Mouse (Mus musculus) kidney, adult 2 months (tissue): ENCODE data around the gene Spred1. TPM values are rescaled to one million over a fixed set of nuclear protein-coding genes. Genes with fewer than 3 reads are reported as not detected.
"Not testable (repeated sequence)": the region's sequence is repeated elsewhere in the genome, so short reads cannot be mapped to it uniquely, and the experiment has no call there.

Source experiments
- DNase-seq: peaks from one replicate; pipeline ENCODE4 v3.0.0; 2021
- H3K27ac ChIP-seq: fragments of 200-500 bp; 2 replicates; pipeline ENCODE4 v1.5.1; 2012; ENCODE audit warnings: low read depth, low read length, control low read depth, inconsistent platforms; ENCODE audit not compliant: insufficient read depth
- H3K27me3 ChIP-seq: fragments of 200-500 bp; replicated peaks from 2 replicates; pipeline ENCODE4 v1.6.1; 2012; ENCODE audit warnings: mild to moderate bottlenecking, moderate library complexity, low read length, inconsistent platforms; ENCODE audit not compliant: control insufficient read depth, insufficient read depth
- H3K36me3 ChIP-seq: fragments of 200-500 bp; 2 replicates; pipeline ENCODE4 v1.6.1; 2012; ENCODE audit warnings: mild to moderate bottlenecking, moderate library complexity, low read length, inconsistent platforms; ENCODE audit not compliant: control insufficient read depth, insufficient read depth
- H3K4me1 ChIP-seq: fragments of 200-500 bp; 2 replicates; pipeline ENCODE4 v1.6.1; 2011; ENCODE audit warnings: low read length; ENCODE audit not compliant: control insufficient read depth, insufficient read depth
- H3K4me3 ChIP-seq: fragments of 200-500 bp; 2 replicates; pipeline ENCODE4 v1.5.1; 2011; ENCODE audit warnings: mild to moderate bottlenecking, low read depth, low read length, control low read depth; ENCODE audit not compliant: insufficient read depth
- CTCF ChIP-seq: fragments of 200-500 bp; conservative IDR thresholded peaks from 2 replicates; pipeline ENCODE4 v1.5.1; 2011; ENCODE audit warnings: low read depth, mild to moderate bottlenecking, control low read depth, low read length, moderate library complexity, mixed read lengths; ENCODE audit not compliant: insufficient read depth, insufficient read length
- POLR2A ChIP-seq: fragments of 200-500 bp; IDR thresholded peaks from one replicate; pipeline ENCODE4 v1.6.1; 2011; ENCODE audit warnings: low read depth, low read length, control low read depth
- whole genome bisulfite sequencing: fragments of 180-500 bp; shearing (Covaris S2); methylation state at CpG from one replicate; pipeline ENCODE4 v1.1.7; 2018; 5-methylcytosine and 5-hydroxymethylcytosine counted together
- polyA plus RNA-seq: library from polyadenylated mRNA; depleted of rRNA; stranded (reverse); fragments of >200 nt; gene quantifications from 2 replicates; pipeline ENCODE4 v1.2.3, GENCODE M21; 2012

Spred1 gene
- polyA plus RNA-seq, 1 experiment = 5.2 TPM

- DNase-seq = peak; percentile 60
- WGBS = 39% methylated on average over 2 of the region's 2 CpGs
- TF ChIP-seq POLR2A (no peak), CTCF (no peak)
Observed at GRCm38 (mm10) chr2:117129156-117129555, 8.0 kb downstream of the Spred1 start.

GRCm38 (mm10) chr2:117131041-117131440 lies 9.9 kb downstream of the Spred1 start:
- not testable (repeated sequence) for H3K36me3 ChIP-seq, H3K27me3 ChIP-seq, DNase-seq, H3K4me3 ChIP-seq, H3K27ac ChIP-seq
- peaks cover 14% of the 10 kb centered on the region for H3K4me1 ChIP-seq
- WGBS = 93% methylated on average over 7 of the region's 7 CpGs

More at GRCm38 (mm10) chr2:117129156-117129555, 8.0 kb downstream of the Spred1 start:
- H3K27ac ChIP-seq = no peak overlapping the region
- no peaks in the 10 kb centered on the region for H3K27me3 ChIP-seq
- no peak overlapping the region for H3K4me3 ChIP-seq
- no peaks in the 10 kb centered on the region for H3K36me3 ChIP-seq
- H3K4me1 ChIP-seq = peaks cover 11% of the 10 kb centered on the region

- Histone ChIP-seq H3K4me3 (no peak overlapping the region), H3K27ac (no peak overlapping the region), H3K36me3 (no peaks in the 10 kb centered on the region), H3K4me1 (peaks cover 14% of the 10 kb centered on the region), H3K27me3 (no peaks in the 10 kb centered on the region)
- no peak for DNase-seq
- TF ChIP-seq POLR2A (no peak), CTCF (no peak)
- WGBS = 55% methylated on average over 1 of the region's 1 CpGs
Observed at GRCm38 (mm10) chr2:117131910-117132309, 10.7 kb downstream of the Spred1 start.

- H3K27ac ChIP-seq = no peak overlapping the region
- DNase-seq = no peak
- H3K27me3 ChIP-seq = no peaks in the 10 kb centered on the region
- WGBS = 85% methylated on average over 2 of the region's 2 CpGs
- TF ChIP-seq POLR2A (no peak), CTCF (no peak)
- H3K4me1 ChIP-seq = peaks cover 10% of the 10 kb centered on the region
- H3K36me3 ChIP-seq = no peaks in the 10 kb centered on the region
- no peak overlapping the region for H3K4me3 ChIP-seq
Observed at GRCm38 (mm10) chr2:117133541-117133940, 12.4 kb downstream of the Spred1 start.

- no peaks in the 10 kb centered on the region for H3K36me3 ChIP-seq
- H3K27me3 ChIP-seq = no peaks in the 10 kb centered on the region
- no peak overlapping the region for H3K27ac ChIP-seq
- no peak for TF ChIP-seq CTCF
- no peak for TF ChIP-seq POLR2A
- no peak for DNase-seq
- peaks cover 12% of the 10 kb centered on the region for H3K4me1 ChIP-seq
- no peak overlapping the region for H3K4me3 ChIP-seq
- WGBS = 74% methylated on average over 1 of the region's 1 CpGs
Observed at GRCm38 (mm10) chr2:117137751-117138150, 16.6 kb downstream of the Spred1 start.

GRCm38 (mm10) chr2:117138932-117139331 lies 17.8 kb downstream of the Spred1 start:
- Histone ChIP-seq H3K27me3 (no peaks in the 10 kb centered on the region), H3K36me3 (no peaks in the 10 kb centered on the region), H3K4me1 (0 out of 2 replicates have a peak, but pooled peaks cover 6% of the 10 kb centered on the region), H3K4me3 (no peak overlapping the region), H3K27ac (no peak overlapping the region)
- TF ChIP-seq POLR2A (no peak), CTCF (no peak)
- WGBS = 77% methylated on average over 5 of the region's 5 CpGs
- DNase-seq = no peak

GRCm38 (mm10) chr2:117139977-117140376 lies 18.8 kb downstream of the Spred1 start:
- H3K27ac ChIP-seq = no peak overlapping the region
- no peak for DNase-seq
- H3K36me3 ChIP-seq = no peaks in the 10 kb centered on the region
- H3K4me3 ChIP-seq = no peak overlapping the region
- 0 out of 2 replicates have a peak, but pooled peaks cover 6% of the 10 kb centered on the region for H3K4me1 ChIP-seq
- TF ChIP-seq POLR2A = no peak
- TF ChIP-seq CTCF = no peak
- H3K27me3 ChIP-seq = no peaks in the 10 kb centered on the region
- 75% methylated on average over 1 of the region's 1 CpGs for WGBS

GRCm38 (mm10) chr2:117143106-117143505 lies 21.9 kb downstream of the Spred1 start:
- 86% methylated on average over 4 of the region's 4 CpGs for WGBS
- 0 out of 2 replicates have a peak, but pooled peaks cover 6% of the 10 kb centered on the region for H3K4me1 ChIP-seq
- no peak for DNase-seq
- H3K36me3 ChIP-seq = no peaks in the 10 kb centered on the region
- H3K27ac ChIP-seq = no peak overlapping the region
- no peak overlapping the region for H3K4me3 ChIP-seq
- no peaks in the 10 kb centered on the region for H3K27me3 ChIP-seq
- no peak for TF ChIP-seq POLR2A
- no peak for TF ChIP-seq CTCF
